Mouse (Mus musculus) ES-E14 (cell line): ENCODE results near the gene Gmpr. TPM values are rescaled to one million over a fixed set of nuclear protein-coding genes. Genes with fewer than 3 reads are reported as not detected.
A peak's percentile ranks its signal among the peaks of the same experiment; 100 is the strongest.

ENCODE experiments used
- DNase-seq: peaks from one replicate; pipeline ENCODE4 v3.0.0-alpha.2; 2013; ENCODE audit warnings: low read depth, low spot score
- H3K27ac ChIP-seq: 2 replicates; pipeline ENCODE4 v1.5.1; 2012; ENCODE audit warnings: low read depth, mild to moderate bottlenecking, low read length, moderate library complexity, mixed read lengths; ENCODE audit not compliant: poor library complexity, insufficient read depth, severe bottlenecking
- H3K36me3 ChIP-seq: 2 replicates; pipeline ENCODE4 v1.6.1; 2012; ENCODE audit warnings: mild to moderate bottlenecking, low read length, moderate library complexity, mixed read lengths; ENCODE audit not compliant: control insufficient read depth, poor library complexity, insufficient read depth, severe bottlenecking
- H3K4me1 ChIP-seq, 2 experiments: fragments of 150-350 bp in 1 of 2; sonication (generic) in 1 of 2; 2 replicates each; pipeline ENCODE4 v1.6.1; 2012; ENCODE audit warnings: low read length in 2 of 2, mild to moderate bottlenecking in 1 of 2, mixed read lengths in 1 of 2; ENCODE audit not compliant: control insufficient read depth in 2 of 2, insufficient read depth in 2 of 2, poor library complexity in 1 of 2
- H3K4me3 ChIP-seq, 2 experiments: fragments of 150-350 bp in 1 of 2; sonication (generic) in 1 of 2; 2 replicates each; pipeline ENCODE4 v1.5.1; 2012; ENCODE audit warnings: low read length in 2 of 2, low read depth in 1 of 2, mild to moderate bottlenecking in 1 of 2, mixed read lengths in 1 of 2; ENCODE audit not compliant: insufficient read depth in 1 of 2, poor library complexity in 1 of 2, severe bottlenecking in 1 of 2
- H3K9ac ChIP-seq: 2 replicates; pipeline ENCODE4 v1.6.1; 2012; ENCODE audit warnings: low read depth, mild to moderate bottlenecking, low read length, mixed read lengths; ENCODE audit not compliant: poor library complexity, insufficient read depth, severe bottlenecking
- H3K9me3 ChIP-seq: fragments of 150-350 bp; sonication (generic); 2 replicates; pipeline ENCODE4 v1.6.1; 2012; ENCODE audit warnings: low read depth, mild to moderate bottlenecking, low read length; ENCODE audit not compliant: control insufficient read depth, insufficient read depth
- CHD2 ChIP-seq: IDR thresholded peaks from 2 replicates; pipeline ENCODE4 v1.6.1; 2014; ENCODE audit warnings: mild to moderate bottlenecking, low read depth, low read length, inconsistent platforms
- HCFC1 ChIP-seq: IDR thresholded peaks from 2 replicates; pipeline ENCODE4 v1.6.1; 2012; ENCODE audit warnings: low read length, inconsistent platforms, borderline replicate concordance; ENCODE audit not compliant: insufficient read depth
- MAFK ChIP-seq: IDR thresholded peaks from 2 replicates; pipeline ENCODE4 v1.6.1; 2014; ENCODE audit warnings: mild to moderate bottlenecking, low read depth, low read length, inconsistent platforms; ENCODE audit not compliant: insufficient read depth
- ZC3H11A ChIP-seq: IDR thresholded peaks from 2 replicates; pipeline ENCODE4 v1.6.1; 2012; ENCODE audit warnings: low read depth, mild to moderate bottlenecking, inconsistent platforms, low read length, borderline replicate concordance
- ZNF384 ChIP-seq: IDR thresholded peaks from 2 replicates; pipeline ENCODE4 v1.6.1; 2012; ENCODE audit warnings: low read depth, low read length, inconsistent platforms
- in situ Hi-C, 2 experiments: fragments of 600-800 bp; cut with MboI; formaldehyde crosslinking; loops; one replicate each; pipeline ENCODE4 v1.15.1; 2025; ENCODE audit warnings: low sequenced_read_pairs in 2 of 2, inconsistent platforms in 1 of 2; ENCODE audit not compliant: unreplicated experiment in 2 of 2
- total RNA-seq: library from RNA; depleted of rRNA; stranded (reverse); fragments of 300-350 nt; gene quantifications from 2 replicates; pipeline ENCODE4 v1.2.3, GENCODE M21; 2012

Gmpr gene
- total RNA-seq, 1 experiment, result 9.6 TPM

DNA sequence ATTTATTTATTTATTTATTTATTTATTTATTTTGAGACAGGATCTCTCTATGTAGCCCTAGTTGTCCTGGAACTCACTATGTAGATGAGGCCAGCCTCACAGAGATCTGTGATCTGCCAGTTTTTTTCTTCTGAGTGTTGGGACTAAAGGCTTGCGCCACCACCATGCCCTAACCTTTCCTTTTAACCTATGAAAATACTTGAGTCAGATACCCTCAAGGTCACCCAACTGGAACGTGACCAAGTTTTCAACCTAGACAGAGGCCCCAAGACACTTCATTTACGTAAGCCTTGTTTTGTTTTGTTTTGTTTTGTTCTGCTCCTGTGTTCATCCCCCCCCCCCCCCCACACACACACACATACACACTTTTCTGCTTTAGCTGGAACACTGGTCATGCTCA lies 1.7 kb upstream of the Gmpr start:
- no peak overlapping the region for H3K9ac ChIP-seq
- no peak overlapping the region for H3K4me3 ChIP-seq
- in situ Hi-C loops, result no loop called here
- H3K4me1 ChIP-seq, result peaks cover 0 to 5% of the 10 kb centered on the region in 2 experiments; a peak in 2 of 4 replicates
- DNase-seq, result no peak
- no peaks in the 10 kb centered on the region for H3K36me3 ChIP-seq
- H3K27ac ChIP-seq, result no peak overlapping the region
- no peak for TF ChIP-seq ZC3H11A
- TF ChIP-seq HCFC1, result no peak
- no peak for TF ChIP-seq MAFK
- TF ChIP-seq CHD2, result no peak
- TF ChIP-seq ZNF384, result no peak
- H3K9me3 ChIP-seq, result no peaks in the 10 kb centered on the region

DNA sequence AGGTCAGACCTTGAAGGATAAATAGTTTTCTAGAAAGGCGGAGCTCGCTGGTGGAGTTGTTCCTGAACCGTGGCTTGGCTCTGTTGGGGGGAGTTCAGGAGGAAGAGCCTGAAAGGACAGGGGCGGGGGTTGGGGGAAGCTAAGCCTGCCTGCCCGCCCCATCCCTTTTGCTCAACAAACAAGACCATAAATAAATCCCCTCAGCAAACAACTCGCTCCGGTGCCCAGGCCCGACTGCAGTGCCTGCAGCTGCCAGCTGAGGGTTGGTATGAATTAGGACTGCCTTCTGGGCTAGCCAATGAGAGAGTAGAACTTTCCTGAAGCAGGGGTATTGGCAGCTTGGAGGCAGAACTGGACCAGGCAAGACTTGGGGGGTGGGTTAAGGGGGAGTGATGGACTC lies 1.3 kb downstream of the Gmpr start:
- peaks cover 0 to 13% of the 10 kb centered on the region in 2 experiments; a peak in 2 of 4 replicates for H3K4me1 ChIP-seq
- in situ Hi-C loops, result no loop called here
- DNase-seq, result no peak
- H3K27ac ChIP-seq, result no peak overlapping the region
- no peaks in the 10 kb centered on the region for H3K9me3 ChIP-seq
- H3K9ac ChIP-seq, result no peak overlapping the region
- H3K4me3 ChIP-seq, result peak overlapping the region; percentile 15 to 60
- H3K36me3 ChIP-seq, result no peaks in the 10 kb centered on the region
- TF ChIP-seq HCFC1, result no peak
- TF ChIP-seq ZC3H11A, result no peak
- no peak for TF ChIP-seq MAFK
- no peak for TF ChIP-seq CHD2
- no peak for TF ChIP-seq ZNF384

DNA sequence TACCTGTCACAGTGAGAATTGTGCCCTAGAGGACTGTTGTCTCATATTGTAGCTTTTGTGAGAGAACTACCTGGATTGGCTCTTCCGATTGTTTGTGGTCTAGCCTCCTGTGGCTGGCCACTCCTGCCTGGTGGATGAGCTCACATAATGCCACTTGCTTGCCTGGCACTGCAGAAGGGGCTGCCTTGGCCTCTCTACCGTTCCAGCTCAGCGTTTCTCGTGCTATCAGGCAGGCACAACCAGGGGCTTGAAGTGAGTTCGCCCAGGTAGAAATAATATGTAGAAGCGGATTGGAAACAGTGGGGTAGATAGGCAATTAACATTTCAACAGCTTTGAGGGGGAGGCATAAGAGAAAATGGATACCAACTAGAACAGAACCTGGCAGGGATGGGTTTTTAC lies 2.1 kb downstream of the Gmpr start:
- no peak overlapping the region for H3K4me3 ChIP-seq
- DNase-seq, result no peak
- TF ChIP-seq CHD2 (no peak), ZC3H11A (no peak), HCFC1 (no peak), MAFK (no peak), ZNF384 (no peak)
- no peaks in the 10 kb centered on the region for H3K36me3 ChIP-seq
- H3K9ac ChIP-seq, result no peak overlapping the region
- peaks cover 0 to 15% of the 10 kb centered on the region in 2 experiments; a peak in 2 of 4 replicates for H3K4me1 ChIP-seq
- H3K9me3 ChIP-seq, result no peaks in the 10 kb centered on the region
- in situ Hi-C loops, result no loop called here
- H3K27ac ChIP-seq, result no peak overlapping the region

DNA sequence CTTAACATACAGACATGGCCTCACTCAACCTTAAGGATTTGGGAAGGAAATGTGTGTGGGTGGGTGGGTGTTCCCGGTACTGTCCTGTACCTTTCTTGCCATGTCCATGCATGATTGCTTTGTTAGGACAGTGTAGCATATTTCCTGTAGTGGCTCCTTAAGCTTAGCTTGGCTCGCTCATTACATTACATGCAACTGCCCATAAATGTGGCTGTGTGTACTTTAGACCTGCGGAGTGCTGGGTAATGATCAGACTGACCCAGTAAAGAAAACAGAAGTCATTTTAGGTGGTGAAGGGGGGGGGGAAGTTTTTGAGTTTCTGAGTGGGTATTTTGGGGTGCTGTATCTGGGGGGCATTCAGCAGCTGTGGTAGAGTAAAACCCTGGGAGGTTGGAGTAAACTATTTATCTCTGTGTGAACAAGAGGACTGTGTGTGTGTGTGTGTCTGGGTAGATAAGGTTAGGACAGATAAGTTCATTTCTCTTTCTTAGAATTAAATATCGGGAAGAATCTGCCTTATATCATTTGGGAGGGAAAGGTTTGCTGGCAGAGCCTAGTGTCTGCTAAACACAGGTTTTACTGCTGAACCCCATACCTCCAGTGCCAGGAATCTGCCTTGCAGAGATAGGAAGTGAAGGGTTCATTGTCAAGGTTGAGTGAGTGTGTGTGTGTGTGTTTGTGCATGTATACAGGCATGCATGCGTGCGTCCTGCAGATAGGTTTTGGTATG lies 4.6 kb downstream of the Gmpr start:
- Histone ChIP-seq H3K4me3 (no peak overlapping the region), H3K36me3 (no peaks in the 10 kb centered on the region), H3K4me1 (peaks cover 0 to 17% of the 10 kb centered on the region in 2 experiments; a peak in 2 of 4 replicates), H3K9me3 (no peaks in the 10 kb centered on the region), H3K9ac (no peak overlapping the region), H3K27ac (no peak overlapping the region)
- DNase-seq, result no peak
- in situ Hi-C loops, result no loop called here
- TF ChIP-seq HCFC1, result no peak
- TF ChIP-seq ZNF384, result no peak
- no peak for TF ChIP-seq ZC3H11A
- no peak for TF ChIP-seq MAFK
- TF ChIP-seq CHD2, result no peak

DNA sequence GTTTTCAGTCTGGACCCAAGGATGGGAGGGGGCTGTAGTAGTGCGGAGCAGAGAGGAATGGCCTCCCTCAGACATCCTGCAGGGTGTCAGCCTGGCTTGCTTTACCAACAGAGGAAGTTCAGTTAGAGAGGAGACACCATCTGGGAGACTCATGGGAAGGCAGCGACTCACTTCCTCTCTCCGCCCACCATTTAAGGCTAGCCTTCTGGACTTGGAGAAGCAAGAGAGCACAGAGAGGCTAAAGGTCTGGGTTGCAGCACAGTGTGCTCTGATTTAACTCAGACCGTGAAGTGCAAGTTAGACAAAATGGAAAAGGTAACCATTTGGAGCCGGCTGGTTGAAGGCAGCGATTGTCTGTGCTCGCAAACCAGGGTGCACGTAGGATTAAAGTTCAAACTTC lies 5.3 kb downstream of the Gmpr start:
- Histone ChIP-seq H3K36me3 (no peaks in the 10 kb centered on the region), H3K9me3 (no peaks in the 10 kb centered on the region), H3K27ac (no peak overlapping the region), H3K4me1 (peaks cover 0 to 19% of the 10 kb centered on the region in 2 experiments; a peak in 2 of 4 replicates), H3K4me3 (no peak overlapping the region), H3K9ac (no peak overlapping the region)
- in situ Hi-C loops, result no loop called here
- no peak for TF ChIP-seq ZC3H11A
- no peak for TF ChIP-seq MAFK
- TF ChIP-seq ZNF384, result no peak
- no peak for TF ChIP-seq CHD2
- TF ChIP-seq HCFC1, result no peak
- DNase-seq, result no peak
